Mouse (Mus musculus): ENCODE measurements around the gene Dcun1d3. TPM values are rescaled to one million over a fixed set of nuclear protein-coding genes. Genes with fewer than 3 reads are reported as not detected.
A peak's percentile ranks its signal among the peaks of the same experiment; 100 is the strongest.

The Dcun1d3 gene
- 8.8 and 10.9 TPM in 2 replicates for polyA plus RNA-seq (2012; rRNA removed)

GRCm38 (mm10) chr7:119895639-119896512, at the start of gene Dcun1d3, which contains the start of gene Lyrm1:
TSS of gene Dcun1d3 (minus strand) at chr7:119896298.
TSS of gene Lyrm1 (plus strand) at chr7:119895861.
- H3K4me1 ChIP-seq (ENCODE audit: control insufficient read depth, insufficient read depth, low read length), result peaks cover 2% of the 10 kb centered on the region; the same call in 1 of the 2 replicates

GRCm38 (mm10) chr7:119941569-119941968, 45.5 kb upstream of the Dcun1d3 start:
- Histone ChIP-seq H3K27ac (ENCODE audit: insufficient read depth, low read length) (no peak overlapping the region), H3K4me3 (ENCODE audit: insufficient read depth, low read length) (no peak overlapping the region), H3K4me1 (ENCODE audit: control insufficient read depth, insufficient read depth, low read length) (no peaks in the 10 kb centered on the region)
- TF ChIP-seq CTCF (IDR thresholded peaks at IDR 0.05; ENCODE audit: extremely low read depth, insufficient read depth, low read length), result no peak
- no peak for TF ChIP-seq POLR2A (IDR thresholded peaks at IDR 0.05; ENCODE audit: extremely low read depth, insufficient read depth, low read length)

More at GRCm38 (mm10) chr7:119895639-119896512, at the start of gene Dcun1d3, which contains the start of gene Lyrm1:
- Histone ChIP-seq H3K4me3 (ENCODE audit: insufficient read depth, low read length) (peak within 1 kb of the TSS; percentile 70), H3K27ac (ENCODE audit: insufficient read depth, low read length) (peak within 1 kb of the TSS; percentile 96)
- TF ChIP-seq CTCF (IDR thresholded peaks at IDR 0.05; ENCODE audit: extremely low read depth, insufficient read depth, low read length), result no peak
- TF ChIP-seq POLR2A (IDR thresholded peaks at IDR 0.05; ENCODE audit: extremely low read depth, insufficient read depth, low read length), result peak; percentile 65; the same call in 1 of the 2 replicates

- H3K4me3 ChIP-seq (ENCODE audit: insufficient read depth, low read length), result no peak overlapping the region
- no peak overlapping the region for H3K27ac ChIP-seq (ENCODE audit: insufficient read depth, low read length)
- TF ChIP-seq CTCF (IDR thresholded peaks at IDR 0.05; ENCODE audit: extremely low read depth, insufficient read depth, low read length), result no peak
- TF ChIP-seq POLR2A (IDR thresholded peaks at IDR 0.05; ENCODE audit: extremely low read depth, insufficient read depth, low read length), result no peak
Measured at GRCm38 (mm10) chr7:119937036-119937435, 40.9 kb upstream of the Dcun1d3 start.

GRCm38 (mm10) chr7:119936321-119936720, 40.2 kb upstream of the Dcun1d3 start:
- no peak overlapping the region for H3K27ac ChIP-seq (ENCODE audit: insufficient read depth, low read length)
- H3K4me3 ChIP-seq (ENCODE audit: insufficient read depth, low read length), result no peak overlapping the region
- TF ChIP-seq POLR2A (IDR thresholded peaks at IDR 0.05; ENCODE audit: extremely low read depth, insufficient read depth, low read length) (no peak), CTCF (IDR thresholded peaks at IDR 0.05; ENCODE audit: extremely low read depth, insufficient read depth, low read length) (no peak)
- H3K4me1 ChIP-seq (ENCODE audit: control insufficient read depth, insufficient read depth, low read length), result no peaks in the 10 kb centered on the region

More at GRCm38 (mm10) chr7:119937036-119937435, 40.9 kb upstream of the Dcun1d3 start:
- H3K4me1 ChIP-seq (ENCODE audit: control insufficient read depth, insufficient read depth, low read length), result no peaks in the 10 kb centered on the region

GRCm38 (mm10) chr7:119928783-119929440, 32.8 kb upstream of the Dcun1d3 start:
- no peaks in the 10 kb centered on the region for H3K4me1 ChIP-seq (ENCODE audit: control insufficient read depth, insufficient read depth, low read length)
- no peak overlapping the region for H3K4me3 ChIP-seq (ENCODE audit: insufficient read depth, low read length)
- no peak for TF ChIP-seq POLR2A (IDR thresholded peaks at IDR 0.05; ENCODE audit: extremely low read depth, insufficient read depth, low read length)
- no peak for TF ChIP-seq CTCF (IDR thresholded peaks at IDR 0.05; ENCODE audit: extremely low read depth, insufficient read depth, low read length)
- no peak overlapping the region for H3K27ac ChIP-seq (ENCODE audit: insufficient read depth, low read length)

GRCm38 (mm10) chr7:119921054-119921453, 25.0 kb upstream of the Dcun1d3 start:
- TF ChIP-seq CTCF (IDR thresholded peaks at IDR 0.05; ENCODE audit: extremely low read depth, insufficient read depth, low read length) (no peak), POLR2A (IDR thresholded peaks at IDR 0.05; ENCODE audit: extremely low read depth, insufficient read depth, low read length) (no peak)
- no peak overlapping the region for H3K27ac ChIP-seq (ENCODE audit: insufficient read depth, low read length)
- no peak overlapping the region for H3K4me3 ChIP-seq (ENCODE audit: insufficient read depth, low read length)
- no peaks in the 10 kb centered on the region for H3K4me1 ChIP-seq (ENCODE audit: control insufficient read depth, insufficient read depth, low read length)

GRCm38 (mm10) chr7:119920457-119920856, 24.4 kb upstream of the Dcun1d3 start:
- Histone ChIP-seq H3K4me3 (ENCODE audit: insufficient read depth, low read length) (no peak overlapping the region), H3K4me1 (ENCODE audit: control insufficient read depth, insufficient read depth, low read length) (no peaks in the 10 kb centered on the region), H3K27ac (ENCODE audit: insufficient read depth, low read length) (no peak overlapping the region)
- TF ChIP-seq POLR2A (IDR thresholded peaks at IDR 0.05; ENCODE audit: extremely low read depth, insufficient read depth, low read length) (no peak), CTCF (IDR thresholded peaks at IDR 0.05; ENCODE audit: extremely low read depth, insufficient read depth, low read length) (no peak)

GRCm38 (mm10) chr7:119911727-119912126, 15.6 kb upstream of the Dcun1d3 start:
- no peak overlapping the region for H3K27ac ChIP-seq (ENCODE audit: insufficient read depth, low read length)
- H3K4me3 ChIP-seq (ENCODE audit: insufficient read depth, low read length), result no peak overlapping the region
- H3K4me1 ChIP-seq (ENCODE audit: control insufficient read depth, insufficient read depth, low read length), result no peaks in the 10 kb centered on the region
- TF ChIP-seq POLR2A (IDR thresholded peaks at IDR 0.05; ENCODE audit: extremely low read depth, insufficient read depth, low read length) (no peak), CTCF (IDR thresholded peaks at IDR 0.05; ENCODE audit: extremely low read depth, insufficient read depth, low read length) (no peak)

- Histone ChIP-seq H3K27ac (ENCODE audit: insufficient read depth, low read length) (no peak overlapping the region), H3K4me1 (ENCODE audit: control insufficient read depth, insufficient read depth, low read length) (no peaks in the 10 kb centered on the region), H3K4me3 (ENCODE audit: insufficient read depth, low read length) (no peak overlapping the region)
- TF ChIP-seq POLR2A (IDR thresholded peaks at IDR 0.05; ENCODE audit: extremely low read depth, insufficient read depth, low read length) (no peak), CTCF (IDR thresholded peaks at IDR 0.05; ENCODE audit: extremely low read depth, insufficient read depth, low read length) (no peak)
Measured at GRCm38 (mm10) chr7:119906523-119907215, 10.6 kb upstream of the Dcun1d3 start.

Data from cortical plate, adult 2 months (tissue).